Mouse (Mus musculus): Measurements from ENCODE around the gene Shd.

The Shd gene

DNA sequence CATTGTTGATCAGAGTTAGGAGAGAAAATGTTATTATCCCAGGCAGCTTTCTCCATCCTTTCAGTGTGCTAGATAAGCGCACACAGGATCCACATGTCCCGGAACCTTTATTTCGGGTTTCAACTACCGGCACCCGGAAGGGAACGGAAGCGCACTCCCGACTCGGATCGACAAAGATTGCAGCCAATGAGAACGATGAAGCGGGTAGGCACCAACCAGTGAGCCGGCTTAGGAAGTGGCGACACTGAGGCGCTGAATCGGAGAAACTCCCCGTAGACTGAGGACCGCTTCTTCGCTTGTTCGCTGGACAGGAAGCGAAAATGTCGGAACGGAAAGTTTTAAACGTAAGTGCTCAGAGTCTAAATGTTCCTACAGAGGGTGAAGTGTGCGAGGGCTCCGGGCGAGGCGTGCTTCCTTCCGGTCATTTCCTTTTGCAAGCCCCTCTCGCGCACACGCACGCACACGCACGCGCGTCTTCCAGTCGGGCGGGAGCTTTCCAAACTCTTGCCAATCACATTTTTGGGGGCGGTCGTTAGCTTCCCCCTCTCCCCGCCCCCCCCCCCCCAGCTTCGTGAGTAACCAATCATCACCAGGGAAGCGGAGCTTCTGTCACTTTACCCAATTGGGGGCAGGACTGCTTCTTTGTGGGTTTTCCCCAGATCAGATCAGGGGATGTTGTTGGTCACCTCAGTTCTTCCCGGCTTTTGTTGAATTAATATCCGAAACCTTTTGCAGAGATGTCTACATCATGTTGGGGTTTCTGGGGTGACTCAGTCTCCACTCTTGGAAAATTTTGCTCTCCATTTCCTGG, 11.1 kb upstream of the Shd start, which contains the start of gene Yju2:
Yju2 (plus strand) TSS at position 182 of the 811 bp plus-strand sequence.
- peak; percentile 84 to 93 for DNase-seq (ENCODE audit: low spot score in 2 of 2)

DNA sequence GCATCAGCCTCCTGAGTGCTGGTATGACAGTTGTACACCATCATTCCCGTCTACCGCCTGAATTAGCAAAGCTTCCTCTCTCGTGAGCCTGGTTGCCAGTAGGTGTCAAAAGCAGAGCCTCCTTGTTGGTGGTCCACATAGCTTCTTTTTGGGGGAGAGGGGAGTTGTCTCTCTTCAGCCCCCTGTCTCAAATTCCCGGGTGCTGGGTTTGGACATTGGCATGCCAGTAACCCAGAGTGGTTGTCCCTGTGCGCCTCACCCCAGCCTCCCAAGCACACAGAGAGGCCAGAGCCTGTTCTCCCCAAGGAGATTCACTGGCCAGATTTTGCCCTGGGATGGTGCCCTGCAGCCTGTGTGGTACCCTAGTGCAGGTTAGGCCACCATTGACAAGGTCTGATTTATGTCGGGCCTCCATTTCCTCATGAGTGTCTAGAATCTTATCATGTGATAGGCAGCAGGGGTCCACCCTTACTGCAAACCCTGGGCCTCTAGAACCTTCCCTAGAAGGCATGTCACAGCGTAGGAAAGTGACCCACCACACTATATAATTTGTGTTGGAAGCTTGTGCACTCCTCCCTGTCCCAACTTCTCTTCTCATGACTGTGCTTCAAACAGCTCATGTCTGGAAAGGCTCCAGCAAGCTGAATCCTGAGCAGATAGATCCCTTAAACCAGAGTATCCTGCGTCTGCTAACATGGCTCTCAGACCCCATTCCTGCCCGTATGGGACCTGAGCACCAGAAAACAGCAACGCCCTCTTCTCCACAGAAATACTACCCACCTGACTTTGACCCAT, 10.1 kb upstream of the Shd start:
- DNase-seq (ENCODE audit: low spot score in 2 of 2), result peak in 1 of 2 experiments; percentile 16

DNA sequence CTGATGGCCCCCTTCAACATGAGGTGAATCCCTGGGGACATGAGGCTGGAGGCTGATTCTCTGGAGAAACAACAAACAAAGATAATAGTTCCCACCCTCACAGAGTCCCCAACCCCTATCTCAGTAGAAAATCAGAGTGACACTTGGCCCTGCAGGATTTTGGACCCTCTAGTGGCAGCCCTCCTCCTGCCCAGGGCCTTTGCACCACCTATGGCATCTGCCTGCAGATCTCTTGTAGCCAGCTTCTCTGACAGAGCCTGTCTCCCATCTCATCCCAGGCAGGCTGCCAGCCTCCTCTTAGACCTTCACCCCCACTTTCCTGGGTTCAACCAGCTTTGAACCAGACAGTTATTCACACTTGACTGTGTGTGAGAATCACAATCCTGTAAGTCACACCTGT, 9.5 kb upstream of the Shd start:
- peak in 1 of 2 experiments; percentile 15 for DNase-seq (ENCODE audit: low spot score in 2 of 2)

DNA sequence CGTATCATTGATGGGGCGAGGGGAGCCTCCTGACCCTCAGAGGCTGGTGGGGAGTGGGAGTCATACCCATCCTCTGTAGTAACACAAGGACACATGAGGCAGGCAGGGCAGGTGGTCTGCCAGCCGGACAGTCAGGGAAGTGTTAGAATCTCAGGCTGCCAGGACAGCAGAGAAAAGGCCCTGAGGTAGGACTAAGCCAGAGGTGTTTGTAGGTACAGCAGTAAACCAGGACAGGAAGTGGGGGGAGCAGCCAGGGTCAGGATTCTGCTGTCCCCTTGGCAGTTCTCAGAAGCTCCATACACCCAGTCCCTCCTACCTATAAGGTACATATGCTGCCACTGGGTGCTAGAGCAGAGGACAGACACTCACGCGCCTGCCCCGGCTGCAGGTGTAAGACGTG, 8.6 kb upstream of the Shd start:
- DNase-seq (ENCODE audit: low spot score in 2 of 2), result peak in 1 of 2 experiments; percentile 18

DNA sequence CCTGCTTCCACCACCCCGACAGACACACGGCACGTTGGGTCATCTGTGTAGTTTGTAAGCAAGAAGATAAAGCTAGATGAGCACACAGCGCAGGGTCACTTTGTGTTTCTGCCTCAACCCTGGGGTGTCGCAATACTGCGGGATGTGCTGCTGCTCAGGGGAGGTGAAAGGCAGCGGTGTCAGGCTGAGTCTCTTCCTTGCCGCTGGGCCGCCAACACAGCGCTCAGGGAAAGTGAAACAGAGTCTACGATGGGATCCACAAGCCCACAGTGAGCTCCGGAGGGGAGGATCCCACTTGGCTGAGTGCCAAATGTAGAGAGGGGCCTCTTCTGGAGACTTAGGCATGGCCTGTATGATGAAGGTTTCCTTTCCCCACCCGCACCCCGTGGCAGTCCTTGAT, 7.1 kb upstream of the Shd start:
- DNase-seq (ENCODE audit: low spot score in 2 of 2), result peak in 1 of 2 experiments; percentile 18

DNA sequence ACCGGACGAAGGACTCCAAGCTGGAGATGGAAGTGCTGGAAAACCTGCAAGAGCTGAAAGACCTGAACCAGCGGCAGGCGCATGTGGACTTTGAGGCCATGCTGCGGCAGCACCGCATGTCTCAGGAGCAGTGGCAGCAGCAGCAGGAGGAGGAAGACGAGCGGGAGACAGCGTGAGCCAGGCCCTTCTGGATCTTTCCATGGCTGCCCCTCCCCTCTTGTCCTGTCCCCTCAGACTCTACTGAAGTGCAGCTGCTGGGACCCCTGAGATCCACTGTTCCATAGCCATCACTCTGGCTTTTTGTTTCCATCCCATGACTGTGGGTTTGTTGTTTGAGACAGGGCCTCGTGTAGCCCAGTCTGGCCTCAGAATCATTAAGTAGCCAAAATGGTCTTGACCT, 5.8 kb upstream of the Shd start:
- DNase-seq (ENCODE audit: low spot score in 2 of 2), result peak in 1 of 2 experiments; percentile 13

DNA sequence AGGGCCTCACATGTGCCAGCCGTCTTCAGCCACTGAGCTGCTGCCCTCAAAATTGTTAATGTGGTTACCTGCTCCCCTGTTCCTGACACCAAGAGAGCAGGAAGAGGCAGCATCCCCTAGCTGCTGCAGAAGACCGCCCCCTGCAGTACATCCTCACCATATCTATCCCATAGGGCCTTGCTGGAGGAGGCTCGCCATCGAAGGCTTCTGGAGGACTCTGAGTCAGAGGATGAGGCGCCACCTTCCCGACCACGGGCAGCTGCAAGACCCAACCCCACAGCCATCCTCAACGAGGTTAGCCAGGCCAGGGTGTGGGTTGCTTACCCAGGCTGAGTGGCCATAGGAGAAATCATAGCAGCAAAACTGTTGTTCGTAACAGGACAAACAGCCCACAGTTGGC, 5.3 kb upstream of the Shd start:
- peak in 1 of 2 experiments; percentile 15 for DNase-seq (ENCODE audit: low spot score in 2 of 2)

DNA sequence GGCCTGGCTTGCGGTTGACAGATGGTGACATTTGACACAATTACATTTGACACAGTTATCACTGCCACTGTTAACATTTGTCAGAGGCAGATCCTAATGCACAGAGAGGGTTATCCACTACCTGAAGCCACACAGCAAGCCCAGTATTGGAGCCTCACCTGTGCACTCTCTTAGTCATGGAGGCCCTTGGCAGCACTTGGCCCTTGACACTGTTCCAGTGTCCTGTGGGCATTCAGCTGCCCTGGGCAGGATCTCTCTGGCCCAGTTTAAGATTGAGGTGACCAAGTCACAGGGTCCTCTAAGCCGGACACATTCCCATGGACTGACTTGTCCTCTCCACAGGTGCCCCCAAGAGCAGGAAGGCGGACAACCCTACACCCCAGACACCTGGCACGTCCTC, 3.1 kb upstream of the Shd start:
- DNase-seq (ENCODE audit: low spot score in 2 of 2), result no peak

DNA sequence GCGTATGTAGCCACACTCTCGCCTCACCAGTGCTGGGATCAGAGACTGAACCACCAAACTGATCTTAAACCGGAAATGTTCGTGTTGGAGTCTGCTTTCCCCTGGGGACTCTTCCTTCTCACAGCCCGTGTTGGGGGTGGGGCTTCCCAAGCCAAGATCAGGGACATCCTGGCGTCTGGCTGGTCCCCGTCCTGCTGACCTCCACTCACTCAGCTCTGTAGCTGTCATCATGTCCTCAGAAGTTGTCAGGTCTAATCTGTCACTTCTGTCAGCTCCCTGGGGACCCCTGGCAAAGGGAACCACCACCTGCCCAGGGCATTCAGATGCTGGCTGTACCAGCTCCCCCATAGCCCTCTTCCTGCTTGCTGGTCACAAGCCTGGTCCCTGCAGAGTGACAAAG, 2.1 kb upstream of the Shd start:
- no peak for DNase-seq (ENCODE audit: low spot score in 2 of 2)

DNA sequence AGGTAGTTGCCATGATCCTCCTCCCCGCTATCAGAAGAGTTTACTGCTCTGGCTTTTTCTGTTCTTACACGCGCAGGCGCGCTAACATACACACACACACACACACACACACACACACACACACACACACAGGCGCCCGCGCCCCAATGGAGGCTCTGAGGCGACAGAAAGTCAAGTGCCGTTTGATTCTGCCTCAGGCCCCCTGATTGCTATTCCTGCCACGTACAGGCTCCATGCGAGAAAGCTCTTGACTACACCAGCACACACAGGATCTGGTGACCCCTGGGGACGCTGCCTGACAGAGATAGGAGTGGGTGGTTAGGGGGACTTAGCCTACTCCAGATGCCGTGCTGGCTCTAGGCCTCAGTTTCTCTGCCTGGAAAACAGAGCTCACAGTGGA, 707 bp upstream of the Shd start:
- DNase-seq (ENCODE audit: low spot score in 2 of 2), result peak; percentile 62 to 81

DNA sequence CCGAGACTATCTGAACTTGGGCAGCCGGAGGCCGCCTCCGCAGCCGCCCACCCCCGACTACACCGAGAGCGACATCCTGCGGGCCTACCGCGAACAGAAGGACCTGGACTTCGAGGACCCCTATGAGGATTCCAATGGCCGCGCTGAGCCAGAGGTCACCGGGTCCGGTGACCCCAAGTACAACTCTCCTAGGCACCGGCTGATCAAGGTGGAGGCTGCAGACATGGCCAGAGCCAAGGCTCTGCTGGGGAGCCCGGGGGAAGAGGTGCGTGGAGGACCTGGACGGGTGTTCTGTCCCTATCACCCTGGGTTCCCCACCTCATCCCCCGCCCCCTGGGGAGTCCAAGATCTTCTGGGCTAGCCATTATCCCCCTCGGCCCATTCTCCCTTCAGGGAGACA, 1.2 kb downstream of the Shd start:
- DNase-seq (ENCODE audit: low spot score in 2 of 2), result no peak

DNA sequence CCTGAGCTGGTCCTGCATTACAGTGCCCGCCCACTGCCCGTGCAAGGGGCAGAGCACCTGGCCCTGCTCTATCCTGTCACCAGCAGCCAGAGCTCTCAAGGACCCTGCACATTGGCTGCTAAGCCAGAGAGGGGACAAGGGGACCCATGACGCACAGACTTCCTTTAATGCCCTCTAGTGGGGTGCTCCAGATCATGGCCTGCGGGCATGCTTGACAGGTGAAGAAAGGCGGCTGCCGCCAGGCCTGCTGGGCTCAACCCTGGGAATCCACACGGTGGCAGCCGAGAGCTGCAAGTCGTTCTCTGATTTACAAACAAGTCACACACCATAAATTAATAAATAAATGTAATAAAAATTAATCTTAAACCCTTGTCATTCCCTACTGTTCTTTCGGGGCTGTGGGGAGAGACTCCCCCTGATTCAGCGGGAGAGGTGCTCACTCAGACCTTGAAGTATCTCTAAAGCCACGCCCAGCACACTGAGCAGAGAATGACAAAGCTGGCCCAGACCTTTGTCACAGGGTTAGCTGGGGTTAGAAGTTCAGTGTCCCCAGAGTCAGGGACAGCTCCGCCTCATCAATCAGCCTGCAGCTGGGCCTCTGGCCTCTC, 6.1 kb downstream of the Shd start:
- peak; percentile 70 to 85 for DNase-seq (ENCODE audit: low spot score in 2 of 2)

DNA sequence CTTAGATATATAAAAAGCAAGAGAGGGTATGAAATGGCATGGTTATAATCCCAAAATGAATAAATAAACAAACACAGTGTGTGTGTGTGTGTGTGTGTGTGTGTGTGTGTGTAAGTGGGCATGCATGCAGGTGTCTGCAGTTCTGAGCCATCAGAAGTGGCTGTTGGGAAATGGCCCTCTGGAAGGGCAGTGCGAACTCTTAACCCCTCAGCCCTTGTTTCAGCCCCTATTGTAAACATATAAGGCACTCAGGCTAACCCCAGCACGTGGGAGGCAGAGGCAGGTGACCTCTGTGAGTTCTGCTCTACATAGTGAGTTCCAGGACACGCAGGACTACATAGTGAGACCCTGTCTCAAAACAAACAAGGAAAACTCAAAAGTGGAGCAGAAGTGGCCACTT, 7.0 kb downstream of the Shd start:
- DNase-seq (ENCODE audit: low spot score in 2 of 2), result no peak

DNA sequence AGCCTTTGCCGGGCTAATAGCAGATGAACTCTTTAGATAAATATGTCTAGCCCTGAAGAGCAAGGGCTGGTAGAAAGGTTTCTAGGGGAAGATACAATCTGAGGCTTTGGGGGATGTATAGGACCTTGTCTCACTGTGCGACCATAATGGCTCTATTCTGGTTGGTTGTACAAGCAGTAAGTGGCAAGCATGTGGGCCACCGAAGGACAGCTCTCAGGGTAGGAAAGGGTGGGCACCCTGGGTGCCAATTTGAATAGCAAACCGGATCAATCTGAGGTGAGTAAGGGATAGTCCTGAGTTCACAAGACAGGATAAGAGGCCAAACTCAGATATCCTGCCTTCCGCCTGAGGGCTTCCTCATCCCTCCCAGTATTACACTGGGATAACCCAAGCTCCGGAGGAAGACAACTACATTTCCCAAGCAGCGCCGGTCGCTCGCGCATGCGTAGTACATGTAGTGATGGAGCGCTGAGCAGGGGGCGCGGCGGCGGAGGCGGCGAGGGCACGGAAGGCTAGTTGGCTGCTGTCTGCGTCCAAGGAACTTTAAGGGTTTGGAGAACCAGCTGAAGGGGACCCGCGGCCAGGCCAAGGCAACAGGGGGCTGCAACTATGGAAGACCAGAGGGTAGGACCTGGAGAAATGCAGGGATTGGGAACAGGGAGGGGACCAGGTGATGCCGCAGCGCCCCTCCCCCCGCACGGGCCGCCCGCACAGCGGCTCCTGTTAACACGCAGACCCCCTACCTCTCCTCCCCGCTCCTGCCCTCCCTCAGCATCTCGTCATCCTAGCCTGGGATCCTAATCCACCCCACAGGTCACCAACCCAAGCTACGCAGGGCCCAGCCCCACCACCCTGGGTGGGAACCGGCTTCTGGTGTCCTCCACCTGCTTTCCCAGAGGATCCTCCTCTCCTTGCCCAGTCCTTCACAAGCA, 16.0 kb downstream of the Shd start, which contains the start of gene Fsd1:
Fsd1 (plus strand) TSS at position 480 of the 932 bp plus-strand sequence.
- peak; percentile 67 to 79 for DNase-seq (ENCODE audit: low spot score in 2 of 2)

DNA sequence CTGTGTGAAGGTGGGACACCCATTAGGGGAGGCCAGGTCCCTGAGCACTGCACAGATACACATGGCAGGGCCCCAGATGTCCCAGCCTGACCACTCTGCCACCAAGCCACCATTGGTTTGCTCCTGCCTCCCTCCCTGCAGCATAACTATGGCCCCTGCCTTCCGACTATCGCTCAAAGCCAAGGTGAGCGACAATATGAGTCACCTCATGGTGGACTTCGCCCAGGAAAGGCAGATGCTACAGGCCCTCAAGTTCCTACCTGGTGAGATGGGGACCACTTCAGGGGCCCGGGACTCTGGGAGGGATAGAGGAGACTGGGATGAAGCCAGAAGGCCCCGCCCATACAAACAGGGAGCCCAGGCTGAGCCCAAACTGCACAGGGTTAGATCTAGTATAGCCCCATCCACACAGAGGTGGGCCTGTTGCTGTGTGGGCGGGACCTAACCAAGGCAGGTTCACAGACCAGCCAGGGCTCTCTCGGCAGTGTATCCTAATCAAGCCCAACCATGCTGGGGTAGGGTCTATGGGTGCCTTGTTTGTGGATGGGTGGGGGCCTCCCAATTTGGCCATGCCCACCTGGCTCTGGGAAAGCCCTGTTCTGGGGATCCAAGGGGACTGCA, 20.1 kb downstream of the Shd start:
- no peak for DNase-seq (ENCODE audit: low spot score in 2 of 2)

DNA sequence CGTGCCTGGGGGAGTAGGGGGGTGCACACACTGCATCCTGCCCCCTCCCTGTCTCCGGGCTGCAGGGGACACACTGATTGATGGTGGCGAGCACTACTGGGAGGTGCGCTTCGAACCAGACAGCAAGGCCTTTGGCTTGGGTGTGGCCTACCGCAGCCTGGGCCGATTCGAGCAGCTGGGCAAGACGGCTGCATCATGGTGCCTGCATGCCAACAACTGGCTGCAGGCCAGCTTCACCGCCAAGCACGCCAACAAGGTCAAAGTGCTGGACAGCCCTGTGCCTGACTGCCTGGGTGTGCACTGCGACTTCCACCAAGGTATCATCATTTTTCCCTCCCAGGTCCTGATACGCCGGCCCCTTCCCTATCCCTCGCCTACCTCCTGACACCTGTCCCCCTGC, 25.7 kb downstream of the Shd start:
- no peak for DNase-seq (ENCODE audit: low spot score in 2 of 2)

DNA sequence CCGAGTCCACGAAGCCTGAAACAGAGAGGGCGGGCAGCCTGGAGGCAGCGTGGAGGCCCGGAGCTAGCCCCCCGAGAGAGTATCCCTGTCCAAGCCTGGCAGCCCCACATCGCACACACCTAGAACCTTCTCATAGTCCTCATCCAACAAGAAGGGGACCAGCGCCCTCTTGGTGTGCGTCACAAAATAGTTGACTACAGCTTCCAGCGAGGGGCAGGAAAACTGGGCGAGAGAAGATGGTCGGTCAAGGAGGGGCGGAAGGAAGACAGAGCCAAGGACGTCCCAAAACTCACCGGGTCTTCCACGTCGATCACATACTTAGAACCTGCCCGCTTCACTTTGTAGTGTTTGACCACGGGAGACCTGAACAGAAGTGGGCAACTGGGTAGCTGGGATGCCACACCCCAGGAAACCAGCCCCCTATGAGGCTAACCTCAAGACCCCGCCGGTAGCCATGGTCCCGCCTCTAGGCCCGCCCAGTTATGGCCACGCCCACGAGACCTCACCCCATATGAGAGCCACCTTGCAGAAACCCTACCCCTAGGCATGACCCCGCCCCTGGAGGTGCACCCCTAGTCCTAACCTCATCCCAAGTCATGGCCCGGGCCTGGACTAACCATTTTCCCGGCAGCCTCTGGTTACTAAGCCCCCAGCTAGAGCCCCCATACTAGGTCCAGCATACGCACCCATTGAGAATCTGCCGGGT, 29.7 kb downstream of the Shd start:
- DNase-seq (ENCODE audit: low spot score in 2 of 2), result no peak

DNA sequence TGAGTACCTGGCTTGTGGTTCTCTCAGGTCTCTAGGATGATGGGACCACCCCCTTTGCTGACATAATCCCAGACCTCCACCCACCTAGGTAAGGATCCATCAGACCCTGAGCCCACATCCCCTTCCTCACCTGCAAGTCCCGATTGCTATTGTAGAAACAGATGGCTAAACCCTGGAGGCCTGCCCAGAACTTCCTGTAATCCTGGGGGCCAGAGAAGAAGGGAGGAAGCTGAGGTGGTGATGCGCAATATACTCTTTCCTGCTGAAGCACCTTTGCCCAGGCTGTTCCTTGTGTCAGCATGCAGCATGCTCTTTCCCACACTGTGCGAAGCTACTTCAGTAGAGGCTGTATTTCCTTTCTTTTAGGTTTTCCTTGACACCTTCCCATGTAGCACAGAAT, 32.7 kb downstream of the Shd start:
- no peak for DNase-seq (ENCODE audit: low spot score in 2 of 2)

DNA sequence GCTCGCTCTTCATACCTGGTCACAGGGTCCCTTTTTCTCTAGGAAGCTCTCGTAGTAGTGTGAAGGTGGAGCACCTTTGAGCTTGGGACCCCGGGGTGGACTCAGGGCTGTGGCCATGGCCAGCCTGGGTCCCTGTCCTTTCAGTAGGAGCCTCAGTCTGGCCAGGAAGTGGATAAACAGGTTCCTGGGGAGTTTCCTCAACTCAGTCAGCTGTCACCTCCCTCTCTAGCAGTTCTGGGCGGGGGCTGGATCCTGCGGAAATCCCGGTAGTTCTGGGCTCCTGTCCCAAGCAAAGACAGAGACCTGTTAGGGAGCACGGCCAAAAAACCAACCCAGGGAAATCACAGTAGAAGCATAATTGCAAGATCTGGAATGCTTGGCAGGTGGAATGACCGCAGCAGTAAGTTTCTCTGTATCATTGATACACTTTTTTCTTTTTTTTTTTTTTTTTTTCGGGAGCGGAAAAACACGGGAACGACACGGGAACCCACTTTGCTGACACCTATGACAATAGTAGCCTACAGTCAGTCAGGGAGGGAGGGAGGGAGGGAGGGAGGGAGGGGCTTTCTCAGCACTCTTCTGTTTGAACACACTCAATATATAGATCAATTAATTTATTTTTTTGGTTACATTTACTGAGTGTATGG, 35.3 kb downstream of the Shd start, which contains the start of the genes Stap2 and Mpnd:
Stap2 (minus strand) TSS at position 170 of the 647 bp plus-strand sequence.
Mpnd (plus strand) TSS at position 297 of the 647 bp plus-strand sequence.
- DNase-seq (ENCODE audit: low spot score in 2 of 2), result no peak

Measured in cerebellum, postnatal 4 days (tissue).